Mouse (Mus musculus) hindbrain, embryonic 11.5 days (tissue): ENCODE results near the gene Ankrd6. TPM values are rescaled to one million over a fixed set of nuclear protein-coding genes. Genes with fewer than 3 reads are reported as not detected.

Experiments
- ATAC-seq: fragments of 200-750 bp; cut with Nextera tagmentation; 2 replicates; pipeline ENCODE4 v1.8.0; 2017; ENCODE audit warnings: mild to moderate bottlenecking, moderate TSS enrichment, moderate library complexity; ENCODE audit not compliant: low FRiP score
- DNase-seq: peaks from one replicate; pipeline ENCODE4 v3.0.0-alpha.2; 2015; ENCODE audit warnings: low spot score
- H3K27ac ChIP-seq: fragments of 300-500 bp; sonication (generic); 2 replicates; pipeline ENCODE4 v1.5.1; 2014; ENCODE audit warnings: mild to moderate bottlenecking, low read depth, low read length
- H3K27me3 ChIP-seq: fragments of 300-500 bp; sonication (generic); 2 replicates; pipeline ENCODE4 v1.6.1; 2014; ENCODE audit warnings: mild to moderate bottlenecking, low read length, moderate library complexity, mixed read lengths; ENCODE audit not compliant: control insufficient read depth, insufficient read depth
- H3K36me3 ChIP-seq: fragments of 300-500 bp; sonication (generic); 2 replicates; pipeline ENCODE4 v1.6.1; 2014; ENCODE audit warnings: mild to moderate bottlenecking, low read length, moderate library complexity, mixed read lengths; ENCODE audit not compliant: control insufficient read depth, insufficient read depth
- H3K4me1 ChIP-seq: fragments of 300-500 bp; sonication (generic); replicated peaks from 2 replicates; pipeline ENCODE4 v1.6.1; 2014; ENCODE audit warnings: low read length, mixed read lengths; ENCODE audit not compliant: control insufficient read depth, insufficient read depth
- H3K4me2 ChIP-seq: fragments of 300-500 bp; sonication (generic); replicated peaks from 2 replicates; pipeline ENCODE4 v1.6.1; 2014; ENCODE audit warnings: mild to moderate bottlenecking, low read depth, low read length
- H3K4me3 ChIP-seq: fragments of 300-500 bp; sonication (generic); 2 replicates; pipeline ENCODE4 v1.5.1; 2014; ENCODE audit warnings: low read depth, low read length
- H3K9ac ChIP-seq: fragments of 300-500 bp; sonication (generic); 2 replicates; pipeline ENCODE4 v1.6.1; 2014; ENCODE audit warnings: low read depth, low read length
- H3K9me3 ChIP-seq: fragments of 300-500 bp; sonication (generic); 2 replicates; pipeline ENCODE4 v1.6.1; 2016; ENCODE audit warnings: low read length; ENCODE audit not compliant: control insufficient read depth
- WGBS: fragments of 180-500 bp; shearing (Covaris S2); extraction: QIAGEN DNeasy Blood & Tissue Kit; methylation state at CpG from one replicate; pipeline ENCODE4 v1.1.7; 2014; 5-methylcytosine and 5-hydroxymethylcytosine counted together
- polyA plus RNA-seq: library from polyadenylated mRNA; unstranded; fragments of >200 nt; fragmentation: Nextera tagmentation; extraction: Ambion mirVana; gene quantifications from 2 replicates; pipeline ENCODE4 v1.2.1, GENCODE M21; 2014

Gene Ankrd6
- polyA plus RNA-seq, 1 experiment from 2014 or later: 22.4 TPM

DNA sequence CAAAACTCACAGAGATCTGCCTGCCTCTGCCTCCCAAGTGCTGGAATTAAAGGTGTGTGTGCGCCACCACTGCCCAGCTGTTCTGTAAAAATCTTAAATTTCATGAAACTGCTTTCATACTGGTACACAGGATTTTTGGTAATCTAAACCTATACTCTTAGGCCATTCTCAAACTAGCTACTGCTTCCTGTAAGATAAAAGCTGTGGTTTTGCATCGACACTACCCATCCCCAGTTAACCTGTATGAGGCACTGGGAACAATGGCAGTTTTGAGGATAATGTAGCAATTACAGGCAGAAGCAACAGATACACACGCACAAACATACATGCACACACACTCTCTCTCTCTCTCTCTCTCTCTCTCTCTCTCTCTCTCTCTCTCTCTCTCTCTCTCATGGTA, 64.2 kb downstream of the Ankrd6 start:
- no peaks in the 10 kb centered on the region for H3K9me3 ChIP-seq
- ATAC-seq: no peak
- no peak for DNase-seq
- no peak overlapping the region for H3K27ac ChIP-seq
- WGBS: 96% methylated on average over 3 of the region's 3 CpGs
- H3K4me1 ChIP-seq: no peaks in the 10 kb centered on the region
- H3K9ac ChIP-seq: no peak overlapping the region
- no peaks in the 10 kb centered on the region for H3K27me3 ChIP-seq
- no peak overlapping the region for H3K4me3 ChIP-seq
- H3K36me3 ChIP-seq: no peaks in the 10 kb centered on the region
- H3K4me2 ChIP-seq: no peak overlapping the region

DNA sequence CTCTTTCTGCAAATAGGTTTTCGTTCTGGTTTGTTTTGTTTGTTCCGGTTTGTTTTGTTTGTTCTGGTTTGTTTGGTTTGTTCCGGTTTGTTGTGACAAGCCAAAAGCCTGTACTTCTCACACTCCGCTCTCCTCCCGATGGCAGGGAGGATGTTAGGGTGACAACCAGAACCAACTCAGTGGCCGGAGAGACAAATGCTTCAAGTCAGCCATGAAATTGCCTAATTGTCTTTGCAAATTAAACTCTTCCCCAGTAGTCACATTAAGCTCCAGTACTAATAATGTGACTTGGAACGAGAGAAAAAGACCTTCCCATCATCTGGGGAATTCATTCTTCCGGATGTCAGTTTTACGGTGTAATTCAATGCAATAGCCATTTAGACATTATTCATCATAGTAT, 66.0 kb downstream of the Ankrd6 start:
- 45% methylated on average over 9 of the region's 9 CpGs for WGBS
- H3K36me3 ChIP-seq: no peaks in the 10 kb centered on the region
- H3K4me2 ChIP-seq: no peak overlapping the region
- no peaks in the 10 kb centered on the region for H3K9me3 ChIP-seq
- ATAC-seq: no peak
- no peaks in the 10 kb centered on the region for H3K27me3 ChIP-seq
- no peak overlapping the region for H3K9ac ChIP-seq
- no peak overlapping the region for H3K27ac ChIP-seq
- no peak for DNase-seq
- no peak overlapping the region for H3K4me3 ChIP-seq
- H3K4me1 ChIP-seq: no peaks in the 10 kb centered on the region

DNA sequence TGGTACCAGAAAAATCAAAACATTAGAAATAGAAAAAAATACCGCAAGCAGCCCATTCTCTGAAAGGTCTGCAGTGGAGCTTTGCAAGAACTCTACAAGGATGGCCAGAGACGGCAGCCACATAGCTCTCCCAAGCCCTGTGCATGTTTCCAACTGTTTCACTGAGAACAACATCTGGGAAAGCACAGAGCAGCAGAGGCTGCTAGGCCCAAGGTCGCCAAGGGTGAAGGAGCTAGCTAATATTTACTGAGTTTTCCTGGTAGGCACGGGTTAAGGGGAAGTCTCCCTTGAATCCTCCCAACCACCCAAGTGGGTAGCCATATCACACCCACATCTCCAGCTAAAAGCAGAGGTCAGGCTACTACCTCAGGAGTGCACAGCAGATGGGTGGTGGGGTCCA, 69.6 kb downstream of the Ankrd6 start:
- Histone ChIP-seq H3K27me3 (no peaks in the 10 kb centered on the region), H3K4me3 (no peak overlapping the region), H3K9ac (no peak overlapping the region), H3K9me3 (no peaks in the 10 kb centered on the region), H3K4me2 (no peak overlapping the region), H3K36me3 (no peaks in the 10 kb centered on the region), H3K27ac (no peak overlapping the region), H3K4me1 (no peaks in the 10 kb centered on the region)
- DNase-seq (no peak), ATAC-seq (no peak)
- WGBS: 84% methylated on average over 4 of the region's 4 CpGs

DNA sequence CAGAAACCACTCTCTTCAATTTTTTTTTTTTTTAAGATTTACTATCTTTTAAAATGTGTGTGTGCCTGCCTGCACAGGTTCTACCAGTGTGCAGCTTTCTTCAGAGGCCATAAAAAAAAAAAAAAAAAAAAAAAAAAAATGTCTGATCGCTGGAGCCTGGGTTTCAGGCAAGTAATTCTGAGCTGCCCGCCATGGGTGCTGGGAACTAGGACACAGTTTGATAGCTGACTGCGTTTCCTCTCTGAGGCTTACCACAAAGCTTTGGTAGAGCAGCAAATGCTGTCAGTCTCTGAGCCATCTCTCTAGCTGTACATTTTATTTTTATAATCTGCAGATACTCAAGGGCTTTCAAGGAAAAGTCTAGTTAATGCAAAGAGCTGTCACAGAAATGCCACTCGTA, 76.0 kb downstream of the Ankrd6 start:
- no peak overlapping the region for H3K4me2 ChIP-seq
- H3K36me3 ChIP-seq: no peaks in the 10 kb centered on the region
- H3K4me3 ChIP-seq: no peak overlapping the region
- no peak overlapping the region for H3K27ac ChIP-seq
- H3K4me1 ChIP-seq: no peaks in the 10 kb centered on the region
- ATAC-seq (no peak), DNase-seq (no peak)
- WGBS: 91% methylated on average over 4 of the region's 4 CpGs
- H3K9me3 ChIP-seq: no peaks in the 10 kb centered on the region
- H3K9ac ChIP-seq: no peak overlapping the region
- no peaks in the 10 kb centered on the region for H3K27me3 ChIP-seq

DNA sequence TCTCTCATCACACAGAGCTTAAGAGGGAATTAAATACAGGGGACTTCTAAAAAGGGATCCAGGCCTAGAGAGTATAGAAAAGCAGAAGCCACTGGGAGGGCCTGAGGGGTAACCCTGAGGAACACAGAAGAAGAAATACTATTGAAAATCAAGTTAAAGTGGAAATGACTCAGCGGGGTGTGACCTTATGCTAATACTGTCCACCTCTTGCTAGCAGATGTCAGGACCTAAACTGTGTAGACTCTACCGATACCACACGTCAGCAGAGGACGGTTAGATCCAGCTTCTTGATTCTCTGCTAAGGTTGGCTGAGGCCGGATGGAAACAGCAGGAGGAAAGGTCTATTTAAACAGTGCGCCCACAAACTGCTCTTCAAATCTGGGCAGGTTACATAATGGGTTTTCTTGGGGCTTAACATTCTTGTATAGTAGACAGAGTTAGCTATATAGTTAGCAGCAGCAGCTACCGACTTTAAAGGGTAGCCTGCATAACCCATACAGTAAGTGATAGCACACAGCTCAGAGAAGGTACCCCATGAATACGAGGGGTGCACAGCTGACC, 78.4 kb downstream of the Ankrd6 start:
- H3K27ac ChIP-seq: no peak overlapping the region
- no peak for ATAC-seq
- DNase-seq: no peak
- no peaks in the 10 kb centered on the region for H3K36me3 ChIP-seq
- no peak overlapping the region for H3K4me3 ChIP-seq
- no peak overlapping the region for H3K9ac ChIP-seq
- 81% methylated on average over 8 of the region's 8 CpGs for WGBS
- no peaks in the 10 kb centered on the region for H3K27me3 ChIP-seq
- no peaks in the 10 kb centered on the region for H3K4me1 ChIP-seq
- H3K9me3 ChIP-seq: no peaks in the 10 kb centered on the region
- H3K4me2 ChIP-seq: no peak overlapping the region

DNA sequence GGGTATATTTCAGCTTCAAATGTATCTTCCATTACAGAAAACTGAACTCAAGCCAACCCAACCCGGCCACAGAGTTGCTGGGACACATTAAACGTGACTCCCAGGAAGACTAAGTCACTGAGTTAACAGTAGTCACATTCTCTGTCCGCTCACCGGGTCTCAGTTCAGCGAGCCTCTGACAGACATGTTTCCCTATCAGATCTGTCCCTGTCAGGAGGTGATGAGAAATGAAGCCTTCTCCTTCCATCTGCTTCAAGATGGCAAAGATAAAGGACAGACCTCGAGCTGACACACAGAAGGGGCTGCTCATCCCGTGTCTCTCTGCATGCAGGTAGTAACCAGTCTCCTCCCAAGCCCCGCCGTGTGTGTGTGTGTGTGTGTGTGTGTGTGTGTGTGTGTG, 81.3 kb downstream of the Ankrd6 start:
- H3K9ac ChIP-seq: no peak overlapping the region
- no peak overlapping the region for H3K4me2 ChIP-seq
- H3K9me3 ChIP-seq: no peaks in the 10 kb centered on the region
- 0 out of 2 replicates have a peak, but pooled peaks cover 2% of the 10 kb centered on the region for H3K4me1 ChIP-seq
- H3K27ac ChIP-seq: no peak overlapping the region
- WGBS: 80% methylated on average over 9 of the region's 9 CpGs
- no peak overlapping the region for H3K4me3 ChIP-seq
- no peak for DNase-seq
- no peak for ATAC-seq
- H3K27me3 ChIP-seq: no peaks in the 10 kb centered on the region
- no peaks in the 10 kb centered on the region for H3K36me3 ChIP-seq

DNA sequence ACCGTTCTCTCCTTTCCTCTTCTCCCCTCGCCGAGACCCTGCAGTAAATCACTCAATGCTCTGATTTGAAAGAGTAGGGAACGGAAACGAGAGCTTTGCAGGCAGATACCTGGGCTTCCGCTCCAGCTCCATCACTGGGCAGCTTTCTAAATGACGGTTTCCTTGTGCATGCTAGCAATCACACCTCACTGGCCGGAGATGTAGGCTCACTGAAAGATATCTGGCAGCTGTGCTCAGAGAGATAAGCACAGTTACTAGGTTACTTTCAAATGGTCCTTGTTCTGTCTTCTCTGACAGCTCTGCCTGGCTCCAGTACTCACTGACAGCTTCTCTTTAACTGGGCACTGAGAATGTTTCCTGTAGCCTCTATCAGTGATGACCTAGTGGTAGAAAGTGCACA, 81.8 kb downstream of the Ankrd6 start:
- DNase-seq (no peak), ATAC-seq (no peak)

DNA sequence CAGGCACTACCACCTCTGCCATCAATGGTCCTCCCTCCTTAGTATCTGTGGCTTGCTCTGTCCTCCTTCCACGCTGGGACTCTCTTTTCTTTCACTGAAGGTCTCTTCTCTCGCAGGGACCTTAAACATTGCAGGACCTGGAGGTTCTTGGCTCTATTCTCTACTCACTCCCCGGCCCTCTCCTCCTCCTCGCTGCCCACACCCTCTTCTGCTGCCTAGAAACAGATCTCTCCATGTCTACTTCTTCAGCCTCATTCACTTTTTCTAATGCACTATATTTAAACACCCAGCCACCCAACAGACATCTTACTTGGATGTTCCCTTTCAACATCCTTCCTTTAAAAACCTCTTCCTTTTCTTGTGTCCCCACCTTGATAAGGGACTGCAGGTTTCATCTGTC, 82.2 kb downstream of the Ankrd6 start:
- Histone ChIP-seq H3K9ac (no peak overlapping the region), H3K4me3 (no peak overlapping the region), H3K36me3 (no peaks in the 10 kb centered on the region), H3K4me2 (no peak overlapping the region), H3K9me3 (no peaks in the 10 kb centered on the region), H3K27ac (no peak overlapping the region), H3K4me1 (peaks cover 4% of the 10 kb centered on the region; the same call in 1 of the 2 replicates), H3K27me3 (no peaks in the 10 kb centered on the region)
- no peak for DNase-seq
- no peak for ATAC-seq
- 91% methylated on average over 4 of the region's 4 CpGs for WGBS

More for the DNA sequence above, 81.8 kb downstream of the Ankrd6 start:
- H3K9me3 ChIP-seq: no peaks in the 10 kb centered on the region
- no peak overlapping the region for H3K27ac ChIP-seq
- H3K4me2 ChIP-seq: no peak overlapping the region
- no peaks in the 10 kb centered on the region for H3K36me3 ChIP-seq
- no peak overlapping the region for H3K4me3 ChIP-seq
- 0 out of 2 replicates have a peak, but pooled peaks cover 4% of the 10 kb centered on the region for H3K4me1 ChIP-seq
- H3K27me3 ChIP-seq: no peaks in the 10 kb centered on the region
- H3K9ac ChIP-seq: no peak overlapping the region
- 79% methylated on average over 8 of the region's 8 CpGs for WGBS

DNA sequence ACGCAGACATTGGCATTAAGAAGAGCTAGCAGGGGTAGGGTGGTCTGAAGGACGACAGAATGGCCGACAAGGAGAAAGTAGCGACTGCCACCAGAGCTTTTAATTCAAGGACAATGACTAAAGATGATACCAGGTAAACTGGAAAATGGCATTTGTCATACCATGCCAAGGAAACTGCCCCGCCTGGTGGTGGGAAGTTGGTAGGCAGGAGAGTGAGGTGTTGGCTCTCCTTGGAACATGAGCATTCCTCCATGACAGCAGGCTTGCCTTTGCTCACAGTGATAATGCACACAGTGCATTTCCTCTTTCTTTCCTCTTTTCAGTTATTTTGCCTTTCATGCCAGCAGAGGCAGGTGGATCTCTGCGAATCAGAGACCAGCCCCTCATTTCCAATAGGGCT, 83.2 kb downstream of the Ankrd6 start:
- WGBS: 84% methylated on average over 6 of the region's 6 CpGs
- H3K36me3 ChIP-seq: no peaks in the 10 kb centered on the region
- H3K4me2 ChIP-seq: no peak overlapping the region
- H3K9me3 ChIP-seq: no peaks in the 10 kb centered on the region
- no peak overlapping the region for H3K9ac ChIP-seq
- H3K4me1 ChIP-seq: peaks cover 11% of the 10 kb centered on the region
- no peaks in the 10 kb centered on the region for H3K27me3 ChIP-seq
- no peak overlapping the region for H3K4me3 ChIP-seq
- ATAC-seq (no peak), DNase-seq (no peak)
- no peak overlapping the region for H3K27ac ChIP-seq
